Mouse (Mus musculus): ENCODE results near the gene Larp6. TPM values are rescaled to one million over a fixed set of nuclear protein-coding genes. Genes with fewer than 3 reads are reported as not detected.

Larp6 gene
- 4.8 and 6.1 TPM in 2 replicates for polyA plus RNA-seq (2012; rRNA removed)

- Histone ChIP-seq H3K36me3 (ENCODE audit: control insufficient read depth, insufficient read depth, low read length) (no peaks in the 10 kb centered on the region), H3K4me3 (ENCODE audit: control insufficient read depth, low read depth, low read length) (peak within 1 kb of the TSS; percentile 81), H3K4me1 (ENCODE audit: control insufficient read depth, insufficient read depth, low read length) (peaks cover 11% of the 10 kb centered on the region), H3K27ac (ENCODE audit: control insufficient read depth, insufficient read depth, low read depth, low read length) (no peak within 1 kb of the TSS), H3K27me3 (ENCODE audit: control insufficient read depth, insufficient read depth, low read length) (no peaks in the 10 kb centered on the region)
- TF ChIP-seq CTCF (IDR thresholded peaks at IDR 0.05; ENCODE audit: control insufficient read depth, insufficient read depth, insufficient replicate concordance, low read depth, low read length) = no peak
- TF ChIP-seq POLR2A (IDR thresholded peaks at IDR 0.05; ENCODE audit: control insufficient read depth, low read depth, low read length) = no peak
Observed at GRCm38 (mm10) chr9:60712771-60713541, at the start of gene Larp6. Gene Larp6 (plus strand): TSS chr9:60712989.

GRCm38 (mm10) chr9:60664385-60664784, 48.4 kb upstream of the Larp6 start:
- Histone ChIP-seq H3K4me1 (ENCODE audit: control insufficient read depth, insufficient read depth, low read length) (no peaks in the 10 kb centered on the region), H3K27me3 (ENCODE audit: control insufficient read depth, insufficient read depth, low read length) (no peaks in the 10 kb centered on the region), H3K27ac (ENCODE audit: control insufficient read depth, insufficient read depth, low read depth, low read length) (no peak overlapping the region), H3K4me3 (ENCODE audit: control insufficient read depth, low read depth, low read length) (no peak overlapping the region), H3K36me3 (ENCODE audit: control insufficient read depth, insufficient read depth, low read length) (no peaks in the 10 kb centered on the region; the same call in 1 of the 2 replicates)
- TF ChIP-seq CTCF (IDR thresholded peaks at IDR 0.05; ENCODE audit: control insufficient read depth, insufficient read depth, insufficient replicate concordance, low read depth, low read length) (no peak), POLR2A (IDR thresholded peaks at IDR 0.05; ENCODE audit: control insufficient read depth, low read depth, low read length) (no peak)

- Histone ChIP-seq H3K27me3 (ENCODE audit: control insufficient read depth, insufficient read depth, low read length) (no peaks in the 10 kb centered on the region), H3K4me3 (ENCODE audit: control insufficient read depth, low read depth, low read length) (no peak overlapping the region), H3K36me3 (ENCODE audit: control insufficient read depth, insufficient read depth, low read length) (no peaks in the 10 kb centered on the region; the same call in 1 of the 2 replicates), H3K4me1 (ENCODE audit: control insufficient read depth, insufficient read depth, low read length) (no peaks in the 10 kb centered on the region), H3K27ac (ENCODE audit: control insufficient read depth, insufficient read depth, low read depth, low read length) (no peak overlapping the region)
- no peak for TF ChIP-seq POLR2A (IDR thresholded peaks at IDR 0.05; ENCODE audit: control insufficient read depth, low read depth, low read length)
- no peak for TF ChIP-seq CTCF (IDR thresholded peaks at IDR 0.05; ENCODE audit: control insufficient read depth, insufficient read depth, insufficient replicate concordance, low read depth, low read length)
Observed at GRCm38 (mm10) chr9:60664866-60665265, 47.9 kb upstream of the Larp6 start.

GRCm38 (mm10) chr9:60665535-60665934, 47.3 kb upstream of the Larp6 start:
- no peak overlapping the region for H3K4me3 ChIP-seq (ENCODE audit: control insufficient read depth, low read depth, low read length)
- H3K27ac ChIP-seq (ENCODE audit: control insufficient read depth, insufficient read depth, low read depth, low read length) = no peak overlapping the region
- TF ChIP-seq CTCF (IDR thresholded peaks at IDR 0.05; ENCODE audit: control insufficient read depth, insufficient read depth, insufficient replicate concordance, low read depth, low read length) = no peak
- TF ChIP-seq POLR2A (IDR thresholded peaks at IDR 0.05; ENCODE audit: control insufficient read depth, low read depth, low read length) = no peak
- H3K27me3 ChIP-seq (ENCODE audit: control insufficient read depth, insufficient read depth, low read length) = no peaks in the 10 kb centered on the region
- no peaks in the 10 kb centered on the region for H3K4me1 ChIP-seq (ENCODE audit: control insufficient read depth, insufficient read depth, low read length)
- no peaks in the 10 kb centered on the region; the same call in 1 of the 2 replicates for H3K36me3 ChIP-seq (ENCODE audit: control insufficient read depth, insufficient read depth, low read length)

GRCm38 (mm10) chr9:60668886-60669285, 43.9 kb upstream of the Larp6 start:
- TF ChIP-seq POLR2A (IDR thresholded peaks at IDR 0.05; ENCODE audit: control insufficient read depth, low read depth, low read length) (no peak), CTCF (IDR thresholded peaks at IDR 0.05; ENCODE audit: control insufficient read depth, insufficient read depth, insufficient replicate concordance, low read depth, low read length) (no peak)
- Histone ChIP-seq H3K27ac (ENCODE audit: control insufficient read depth, insufficient read depth, low read depth, low read length) (no peak overlapping the region), H3K36me3 (ENCODE audit: control insufficient read depth, insufficient read depth, low read length) (no peaks in the 10 kb centered on the region; the same call in 1 of the 2 replicates), H3K4me1 (ENCODE audit: control insufficient read depth, insufficient read depth, low read length) (no peaks in the 10 kb centered on the region), H3K27me3 (ENCODE audit: control insufficient read depth, insufficient read depth, low read length) (no peaks in the 10 kb centered on the region), H3K4me3 (ENCODE audit: control insufficient read depth, low read depth, low read length) (no peak overlapping the region)

GRCm38 (mm10) chr9:60672568-60672967, 40.2 kb upstream of the Larp6 start:
- H3K36me3 ChIP-seq (ENCODE audit: control insufficient read depth, insufficient read depth, low read length) = peaks cover 1% of the 10 kb centered on the region; the same call in 1 of the 2 replicates
- TF ChIP-seq POLR2A (IDR thresholded peaks at IDR 0.05; ENCODE audit: control insufficient read depth, low read depth, low read length) = no peak
- no peaks in the 10 kb centered on the region for H3K27me3 ChIP-seq (ENCODE audit: control insufficient read depth, insufficient read depth, low read length)
- no peak overlapping the region for H3K4me3 ChIP-seq (ENCODE audit: control insufficient read depth, low read depth, low read length)
- no peak overlapping the region for H3K27ac ChIP-seq (ENCODE audit: control insufficient read depth, insufficient read depth, low read depth, low read length)
- no peaks in the 10 kb centered on the region for H3K4me1 ChIP-seq (ENCODE audit: control insufficient read depth, insufficient read depth, low read length)

- H3K4me1 ChIP-seq (ENCODE audit: control insufficient read depth, insufficient read depth, low read length) = no peaks in the 10 kb centered on the region
- H3K36me3 ChIP-seq (ENCODE audit: control insufficient read depth, insufficient read depth, low read length) = peaks cover 1% of the 10 kb centered on the region; the same call in 1 of the 2 replicates
- no peak overlapping the region for H3K4me3 ChIP-seq (ENCODE audit: control insufficient read depth, low read depth, low read length)
- H3K27me3 ChIP-seq (ENCODE audit: control insufficient read depth, insufficient read depth, low read length) = no peaks in the 10 kb centered on the region
- TF ChIP-seq CTCF (IDR thresholded peaks at IDR 0.05; ENCODE audit: control insufficient read depth, insufficient read depth, insufficient replicate concordance, low read depth, low read length) (no peak), POLR2A (IDR thresholded peaks at IDR 0.05; ENCODE audit: control insufficient read depth, low read depth, low read length) (no peak)
- H3K27ac ChIP-seq (ENCODE audit: control insufficient read depth, insufficient read depth, low read depth, low read length) = no peak overlapping the region
Observed at GRCm38 (mm10) chr9:60674780-60675179, 38.0 kb upstream of the Larp6 start.
